Mouse (Mus musculus) kidney, postnatal 14 days (tissue): Measurements from ENCODE around the gene Ocln.
"Not testable (repeated sequence)": the region's sequence is repeated elsewhere in the genome, so short reads cannot be mapped to it uniquely, and the experiment has no call there.

ENCODE experiments used
- DNase-seq: peaks from one replicate; pipeline ENCODE4 v3.0.0; 2022; ENCODE audit warnings: mixed read lengths

The Ocln gene

GRCm38 (mm10) chr13:100491623-100492022 is 60.9 kb downstream of the Ocln start:
- DNase-seq = no peak

GRCm38 (mm10) chr13:100490424-100490823 is 62.1 kb downstream of the Ocln start:
- no peak for DNase-seq

- no peak for DNase-seq
These were observed 68.9 kb downstream of the Ocln start for GRCm38 (mm10) chr13:100483610-100484009.

- DNase-seq = no peak
These were observed 88.8 kb downstream of the Ocln start for GRCm38 (mm10) chr13:100463527-100464222.

GRCm38 (mm10) chr13:100461336-100461735 is 91.2 kb downstream of the Ocln start:
- DNase-seq = no peak

GRCm38 (mm10) chr13:100452415-100453127 is 99.9 kb downstream of the Ocln start, which contains the start of gene Naip1:
TSS of gene Naip1 (minus strand) at chr13:100452869.
- not testable (repeated sequence) for DNase-seq

GRCm38 (mm10) chr13:100449495-100449894 is 103.0 kb downstream of the Ocln start:
- no peak for DNase-seq
